Mouse (Mus musculus): ENCODE results near the gene Bckdha. TPM values are rescaled to one million over a fixed set of nuclear protein-coding genes. Genes with fewer than 3 reads are reported as not detected.
A peak's percentile ranks its signal among the peaks of the same experiment; 100 is the strongest.

The Bckdha gene
- total RNA-seq, 2 experiments from 2014 or later: 3.2 to 6.7 TPM

DNA sequence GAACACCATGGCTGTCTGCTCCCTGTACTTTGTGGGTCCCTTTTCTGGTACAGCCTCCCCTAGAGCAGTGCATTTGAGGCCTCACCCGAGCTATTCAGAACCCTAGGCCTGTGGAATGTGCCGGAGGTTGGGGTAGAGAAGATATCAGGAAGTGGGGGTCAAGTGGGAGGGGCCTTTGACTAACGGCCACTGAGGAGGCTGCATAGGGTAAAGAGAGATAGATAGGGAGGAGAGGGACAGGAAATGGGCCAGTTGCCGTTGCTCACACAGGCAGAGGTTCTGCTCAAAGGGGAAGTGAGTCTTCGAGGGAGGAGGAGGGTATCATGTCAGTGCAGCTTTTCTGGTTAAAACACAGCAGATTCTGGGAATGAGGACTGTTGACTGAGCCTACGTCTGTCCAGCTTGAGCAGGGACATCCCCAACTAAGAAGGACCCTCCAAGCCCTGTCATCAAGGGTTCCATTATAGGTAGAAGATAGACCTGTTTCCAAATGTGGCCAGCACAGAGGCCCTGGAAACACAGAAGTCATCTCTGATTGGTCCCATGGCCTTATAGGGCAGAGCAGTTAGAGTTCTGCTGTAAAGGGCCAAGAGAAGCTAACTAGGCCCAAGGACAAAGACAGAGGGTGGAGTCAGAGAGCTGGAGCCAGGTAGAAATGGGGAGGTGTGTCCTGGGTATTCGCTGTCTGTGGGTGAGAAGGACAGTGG is 24.8 kb upstream of the Bckdha start:
- ATAC-seq (replicated peaks; ENCODE audit: low FRiP score, poor library complexity, severe bottlenecking): no peak

DNA sequence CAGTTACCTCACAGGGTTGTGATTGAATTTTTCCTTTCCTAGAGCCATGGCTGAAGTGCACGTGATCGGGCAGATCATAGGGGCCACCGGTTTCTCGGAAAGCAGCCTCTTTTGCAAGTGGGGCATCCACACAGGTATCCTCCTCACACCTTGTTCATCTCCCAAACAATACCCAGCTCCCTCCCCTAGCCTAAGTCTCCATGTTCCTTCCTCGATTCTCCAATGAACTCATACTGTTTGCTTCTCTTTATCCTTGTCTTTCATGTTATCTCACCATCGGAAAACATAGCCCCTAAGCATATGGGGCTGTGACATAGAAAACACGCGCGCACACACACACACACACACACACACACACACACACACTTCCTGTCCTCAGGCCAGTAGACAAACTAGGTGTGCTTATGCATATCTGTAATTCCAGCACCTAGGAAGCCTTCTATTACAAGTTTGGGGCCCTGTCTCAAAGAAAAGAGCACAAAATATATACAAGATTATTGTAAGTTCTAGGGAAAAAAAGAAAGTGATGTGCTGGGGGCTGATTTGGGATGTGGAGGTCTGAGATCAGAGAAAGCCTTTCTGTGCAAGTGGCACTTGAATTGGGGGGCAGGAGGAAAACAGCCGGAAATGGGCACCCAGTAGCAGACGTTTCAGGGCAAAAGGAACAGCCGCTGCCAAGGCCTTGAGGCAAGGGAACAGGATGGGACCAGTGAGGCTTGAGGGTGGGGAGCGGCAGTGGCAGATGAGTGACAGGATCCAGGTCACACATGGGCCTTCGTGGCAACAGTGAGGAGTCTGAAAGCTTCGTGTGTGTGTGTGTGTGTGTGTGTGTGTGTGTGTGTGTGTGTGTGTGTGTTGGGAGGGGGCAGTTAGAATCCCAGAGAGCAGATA is 22.8 kb upstream of the Bckdha start:
- ATAC-seq (replicated peaks; ENCODE audit: low FRiP score, poor library complexity, severe bottlenecking): no peak

DNA sequence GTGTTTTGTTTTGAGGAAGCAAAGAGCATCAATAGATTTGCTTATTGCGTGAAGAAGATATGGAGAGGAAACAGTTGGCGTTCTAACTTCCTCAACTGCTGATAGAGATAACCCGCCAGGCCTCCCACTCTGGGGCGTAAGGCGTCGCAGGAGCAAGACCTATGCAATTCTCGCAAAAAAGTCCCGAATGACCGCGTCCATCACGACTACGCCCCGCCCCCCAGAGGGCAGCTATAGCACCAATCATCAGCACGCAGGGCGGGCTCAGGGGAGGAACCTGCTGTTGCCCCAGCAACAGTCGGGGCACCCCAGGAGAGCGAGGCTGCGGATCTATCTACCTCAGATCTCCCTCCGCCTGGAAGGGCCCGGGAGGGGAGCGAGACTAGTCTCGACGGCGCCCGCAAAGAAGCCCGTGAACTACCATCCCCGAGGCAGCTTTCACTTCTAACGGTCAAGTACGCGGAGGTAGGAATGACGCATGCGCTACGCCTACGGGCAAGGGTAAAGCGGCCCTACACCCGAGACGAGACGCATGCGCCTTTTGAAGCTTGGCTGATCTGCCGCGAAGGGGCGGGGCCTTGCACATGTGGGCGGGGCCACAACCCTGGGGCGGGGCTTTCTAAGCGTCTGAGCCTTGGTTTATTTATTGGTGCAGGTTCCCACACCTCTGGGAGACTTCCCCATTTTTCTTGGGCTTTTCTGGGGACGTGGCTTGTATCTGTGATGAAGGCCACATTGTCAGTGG is 21.9 kb upstream of the Bckdha start, which contains the start of gene B9d2:
Gene B9d2, plus strand, starts transcription at position 267 of the 745 bp plus-strand sequence.
- peak; percentile 95 for ATAC-seq (replicated peaks; ENCODE audit: low FRiP score, poor library complexity, severe bottlenecking)

DNA sequence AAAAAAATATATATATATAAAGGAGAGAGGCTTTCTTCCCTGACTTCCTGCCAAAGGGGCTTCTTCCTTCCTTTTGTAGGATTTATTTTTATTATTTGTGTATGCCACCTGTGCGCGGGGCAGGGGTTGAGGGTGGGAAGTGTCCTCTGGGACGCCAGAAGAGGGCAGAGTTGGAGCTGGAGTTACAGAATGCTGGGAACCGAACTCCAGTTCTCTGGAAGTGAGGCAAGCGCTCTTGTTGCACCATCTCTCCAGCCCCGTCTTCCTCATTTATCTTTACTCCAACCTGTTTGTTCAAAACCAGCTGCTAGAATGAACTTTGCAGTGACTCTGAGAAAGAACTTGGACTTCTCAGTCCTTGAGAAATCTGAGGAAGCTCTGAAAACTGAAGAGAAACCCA is 21.2 kb upstream of the Bckdha start:
- no peak for ATAC-seq (replicated peaks; ENCODE audit: low FRiP score, poor library complexity, severe bottlenecking)

DNA sequence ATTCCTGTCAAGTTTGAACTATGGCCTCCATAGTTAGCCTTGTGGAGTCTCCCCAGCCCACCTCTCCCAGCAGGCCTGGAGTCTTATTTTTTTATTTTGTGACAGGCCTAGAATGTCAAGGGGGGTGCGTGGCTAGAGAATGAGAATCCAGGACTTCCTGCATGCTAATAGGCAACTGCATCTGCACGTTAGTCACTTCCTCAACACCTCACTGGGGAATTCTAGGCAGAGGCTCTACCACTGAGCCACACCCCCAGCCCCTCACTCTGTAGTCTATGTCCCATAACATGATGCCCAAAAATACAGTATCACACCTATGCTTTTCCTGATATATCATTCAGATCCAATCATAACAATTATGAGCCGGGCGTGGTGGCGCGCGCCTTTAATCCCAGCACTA is 18.2 kb upstream of the Bckdha start:
- no peak for ATAC-seq (replicated peaks; ENCODE audit: low FRiP score, poor library complexity, severe bottlenecking)

DNA sequence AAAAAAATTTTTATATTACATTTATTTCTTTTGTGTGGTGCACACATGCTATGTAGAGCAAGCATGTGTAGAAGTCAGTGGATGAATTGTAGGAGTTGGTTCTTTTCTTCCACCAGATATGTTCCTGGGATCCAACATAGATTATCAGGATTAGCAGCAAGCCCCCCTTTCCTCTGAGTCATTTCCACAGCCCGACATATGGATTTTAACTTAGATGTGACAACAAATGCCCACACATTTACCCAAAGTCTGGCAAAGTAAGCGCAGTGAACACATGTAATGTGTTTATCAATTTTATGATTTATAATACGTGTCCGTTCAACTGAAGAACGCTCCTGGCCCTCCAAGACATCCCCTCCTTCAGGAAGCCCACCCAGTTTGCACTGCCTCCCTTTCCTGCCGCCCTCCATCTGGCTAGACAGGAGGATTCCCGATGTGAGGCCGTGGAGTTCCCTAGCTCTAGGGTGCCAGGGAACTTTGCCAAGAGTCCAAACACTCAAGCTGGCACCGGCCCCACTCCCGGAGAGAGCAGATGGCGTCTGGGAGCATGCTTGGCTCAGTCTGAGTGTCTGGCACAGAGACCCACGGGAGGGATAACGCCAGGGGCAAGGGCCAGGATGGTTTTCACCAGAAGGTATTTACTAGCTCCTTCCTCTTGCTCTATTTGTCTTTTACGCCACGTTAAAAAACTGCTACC is 17.5 kb upstream of the Bckdha start:
- ATAC-seq (replicated peaks; ENCODE audit: low FRiP score, poor library complexity, severe bottlenecking): no peak

DNA sequence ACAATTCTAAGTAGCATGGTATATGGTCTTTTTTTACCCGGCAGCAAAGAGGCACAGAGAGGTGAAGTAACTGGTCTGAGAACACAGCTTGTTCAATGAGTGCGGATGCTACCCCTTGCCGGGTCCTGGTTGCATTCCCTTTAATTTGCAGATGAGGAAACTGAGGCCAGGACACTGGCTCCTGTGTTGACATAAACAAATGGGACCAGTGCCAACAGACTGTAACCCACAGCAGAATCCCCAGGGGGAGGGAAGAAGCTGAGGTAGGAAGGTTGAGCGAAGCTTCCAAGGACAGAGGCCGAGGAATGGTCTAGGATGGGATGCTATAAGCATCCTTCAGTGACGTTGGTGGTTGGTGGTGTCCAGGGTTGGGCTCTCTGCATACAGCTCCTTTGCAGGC is 16.6 kb upstream of the Bckdha start:
- ATAC-seq (replicated peaks; ENCODE audit: low FRiP score, poor library complexity, severe bottlenecking): no peak

DNA sequence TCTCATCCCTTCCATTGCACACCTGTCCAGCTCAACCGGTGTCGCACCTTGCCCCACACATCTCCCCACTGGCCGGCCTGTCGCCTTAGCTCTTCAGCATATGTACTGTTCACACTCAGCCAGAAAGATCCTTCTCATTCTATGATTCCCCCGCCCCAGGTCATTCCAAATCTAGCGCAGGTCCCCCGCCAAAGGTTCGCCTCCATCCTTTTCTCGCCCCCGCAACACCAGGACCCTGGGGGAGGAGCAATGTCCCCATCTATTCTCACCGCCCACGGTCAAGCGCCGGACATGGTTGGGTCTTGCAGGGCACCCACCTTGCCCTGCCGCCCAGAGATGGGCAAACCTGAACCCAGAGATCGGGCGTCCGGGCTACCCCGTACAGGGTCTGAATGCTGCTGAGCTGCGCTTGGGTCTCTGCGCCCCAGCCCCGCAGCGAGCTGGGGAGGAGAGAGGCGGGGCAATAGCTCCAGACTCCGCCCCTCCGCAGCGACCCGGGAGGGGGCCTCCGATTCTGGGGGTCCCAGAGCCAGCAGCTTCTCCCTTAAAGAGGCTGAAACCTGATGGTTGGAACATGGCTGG is 16.0 kb upstream of the Bckdha start, which contains the start of gene Tmem91:
Gene Tmem91, minus strand, starts transcription at position 448 of the 582 bp plus-strand sequence.
- ATAC-seq (replicated peaks; ENCODE audit: low FRiP score, poor library complexity, severe bottlenecking): no peak

DNA sequence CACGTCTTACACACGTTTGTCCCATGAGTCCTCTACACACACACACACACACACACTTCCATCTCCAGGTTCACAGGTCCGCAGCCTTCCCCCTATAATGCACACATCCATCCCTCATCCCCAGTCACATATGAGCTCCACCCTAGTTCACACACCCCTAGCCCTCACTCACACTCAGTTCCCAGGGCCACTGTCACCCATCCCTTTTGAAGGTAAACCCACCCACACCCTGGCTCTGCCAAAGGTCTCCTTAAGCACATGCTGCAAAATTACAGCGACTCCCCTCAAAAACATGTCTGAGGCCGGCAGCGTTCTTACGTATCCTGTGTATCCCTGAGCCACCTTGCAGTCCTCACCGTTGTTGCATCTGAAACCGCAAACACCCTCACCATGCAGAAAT is 15.5 kb upstream of the Bckdha start:
- no peak for ATAC-seq (replicated peaks; ENCODE audit: low FRiP score, poor library complexity, severe bottlenecking)

DNA sequence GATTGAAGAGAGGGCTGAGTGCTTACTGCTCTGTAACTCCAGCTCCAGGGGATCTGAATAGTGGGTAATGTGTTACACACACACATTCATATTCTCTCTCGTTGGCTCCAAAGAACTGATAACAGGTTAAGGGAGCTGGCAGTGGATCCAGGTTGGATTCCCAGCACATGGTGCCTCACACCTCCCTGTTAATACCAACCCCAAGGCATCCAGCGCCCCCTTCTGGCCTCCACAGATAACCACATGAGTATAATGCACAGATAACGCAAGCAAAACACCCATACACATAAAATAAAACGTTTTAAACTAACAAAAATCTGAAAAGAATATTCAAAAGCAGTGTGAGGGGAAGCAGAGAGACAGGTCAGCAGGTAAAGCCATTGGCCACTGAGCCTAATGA is 13.7 kb upstream of the Bckdha start:
- ATAC-seq (replicated peaks; ENCODE audit: low FRiP score, poor library complexity, severe bottlenecking): no peak

DNA sequence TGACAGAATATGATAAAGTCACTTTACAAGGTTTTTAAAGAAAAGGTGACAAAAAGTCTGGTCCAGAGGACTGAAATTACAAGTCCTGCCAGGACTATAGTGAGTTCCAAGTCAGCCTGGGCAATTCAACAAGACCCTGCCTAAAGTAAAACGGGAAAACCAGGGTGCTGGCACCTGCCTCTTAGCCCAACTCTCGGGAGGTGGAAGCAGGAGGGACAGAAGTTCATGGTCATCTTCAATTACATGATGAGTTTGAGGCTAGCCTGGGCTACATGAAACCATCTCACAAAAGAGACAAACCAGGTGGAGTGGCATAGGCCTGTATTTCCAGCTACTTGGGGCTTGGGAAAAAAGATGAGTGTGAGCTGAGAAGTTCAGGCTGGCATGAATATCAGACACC is 12.9 kb upstream of the Bckdha start:
- ATAC-seq (replicated peaks; ENCODE audit: low FRiP score, poor library complexity, severe bottlenecking): no peak

DNA sequence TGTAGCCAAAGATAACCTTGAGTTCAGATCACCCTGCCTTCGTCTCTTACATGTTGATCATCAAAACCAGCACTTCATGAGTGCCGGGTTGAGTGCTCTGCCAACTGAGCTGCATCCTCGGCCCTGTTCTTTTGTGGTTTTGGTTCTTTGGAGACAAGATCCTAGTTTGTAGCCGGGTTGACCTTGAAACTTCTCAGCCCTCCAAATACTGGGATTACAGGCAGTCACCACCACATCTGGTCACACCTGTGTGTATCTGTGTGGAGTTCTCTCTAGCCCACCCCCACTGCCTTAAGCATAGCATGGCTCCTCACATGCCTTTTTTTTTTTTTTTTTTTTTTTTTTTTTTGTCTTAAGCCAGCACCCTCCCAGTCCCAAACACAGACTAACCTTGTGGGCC is 11.3 kb upstream of the Bckdha start:
- ATAC-seq (replicated peaks; ENCODE audit: low FRiP score, poor library complexity, severe bottlenecking): no peak

DNA sequence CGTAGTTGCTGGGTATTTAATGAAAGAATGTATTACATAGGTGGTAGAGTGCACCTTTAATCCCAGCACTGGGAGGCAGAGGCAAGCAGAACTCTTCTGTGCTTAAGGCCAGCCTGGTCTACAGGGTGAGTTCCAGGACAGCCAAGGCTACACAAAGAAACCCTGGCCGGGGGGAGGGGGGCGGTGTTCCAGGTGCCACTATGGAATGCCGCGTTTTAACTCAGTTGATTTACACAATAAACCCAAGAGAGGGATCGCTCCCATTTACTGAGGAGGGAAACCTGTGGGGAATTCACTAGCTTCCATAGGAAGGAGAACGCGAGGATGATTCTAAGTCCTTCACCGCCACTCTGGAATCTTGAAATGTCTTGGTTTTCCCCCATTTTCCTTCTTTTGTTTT is 10.8 kb upstream of the Bckdha start:
- ATAC-seq (replicated peaks; ENCODE audit: low FRiP score, poor library complexity, severe bottlenecking): no peak

DNA sequence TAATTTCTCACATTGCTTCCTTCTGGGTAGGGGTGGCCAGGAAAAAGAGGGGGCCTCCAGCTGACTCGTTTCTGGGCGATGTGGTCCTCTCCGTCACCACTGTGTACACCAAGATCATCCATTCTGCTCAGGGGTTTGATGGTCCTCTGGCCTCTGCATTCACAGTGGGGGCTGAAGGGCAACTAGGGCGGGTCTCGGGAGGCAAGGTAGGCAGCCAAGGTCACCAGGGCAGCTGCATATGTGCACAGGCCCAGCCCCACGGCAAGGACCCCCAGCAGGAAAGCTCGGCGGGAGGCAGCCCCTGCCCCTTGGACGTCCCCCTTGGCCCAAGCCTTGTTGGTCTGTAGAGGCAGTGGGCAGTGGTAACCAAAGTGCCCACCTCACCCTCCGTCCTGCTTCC is 10.4 kb upstream of the Bckdha start:
- no peak for ATAC-seq (replicated peaks; ENCODE audit: low FRiP score, poor library complexity, severe bottlenecking)

DNA sequence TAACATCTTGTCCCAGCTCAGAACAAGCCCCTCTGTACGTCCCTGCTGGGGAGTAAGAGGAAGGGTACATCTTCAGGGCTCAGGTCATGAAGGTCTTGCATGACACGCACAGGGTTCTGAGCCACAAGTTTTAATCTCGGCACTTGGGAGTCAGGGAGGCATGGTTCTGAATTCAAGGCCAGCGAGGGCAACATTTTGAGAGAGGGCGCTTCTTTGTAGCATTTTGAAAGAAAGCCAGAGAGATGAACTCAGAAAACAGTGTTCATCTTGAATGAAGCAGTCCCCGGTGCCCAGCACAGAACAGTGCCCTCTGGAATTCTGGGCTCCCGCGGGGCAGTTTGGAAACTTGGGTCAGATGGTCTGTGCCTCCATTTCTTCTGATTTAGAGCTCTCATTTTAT is 7.6 kb upstream of the Bckdha start:
- ATAC-seq (replicated peaks; ENCODE audit: low FRiP score, poor library complexity, severe bottlenecking): no peak

DNA sequence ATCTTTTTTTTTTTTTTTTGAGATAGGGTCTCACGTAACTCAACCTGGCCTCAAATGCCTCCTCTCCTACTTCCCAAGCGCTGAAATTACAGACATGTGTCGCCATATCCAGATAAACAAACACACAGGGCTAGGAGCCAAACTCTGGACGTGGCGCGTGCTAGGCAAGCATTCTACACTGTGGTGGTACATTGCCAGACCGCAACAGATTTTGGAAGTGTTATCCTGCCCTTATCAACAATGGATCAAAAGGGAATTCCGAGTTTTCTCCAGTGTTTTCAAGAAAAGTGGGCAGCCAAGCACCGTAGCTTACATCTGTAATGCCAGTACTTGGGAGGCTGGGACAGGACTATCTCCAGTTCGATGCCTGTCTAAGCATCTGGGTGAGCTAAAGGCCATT is 996 bp downstream of the Bckdha start:
- no peak for ATAC-seq (replicated peaks; ENCODE audit: low FRiP score, poor library complexity, severe bottlenecking)

DNA sequence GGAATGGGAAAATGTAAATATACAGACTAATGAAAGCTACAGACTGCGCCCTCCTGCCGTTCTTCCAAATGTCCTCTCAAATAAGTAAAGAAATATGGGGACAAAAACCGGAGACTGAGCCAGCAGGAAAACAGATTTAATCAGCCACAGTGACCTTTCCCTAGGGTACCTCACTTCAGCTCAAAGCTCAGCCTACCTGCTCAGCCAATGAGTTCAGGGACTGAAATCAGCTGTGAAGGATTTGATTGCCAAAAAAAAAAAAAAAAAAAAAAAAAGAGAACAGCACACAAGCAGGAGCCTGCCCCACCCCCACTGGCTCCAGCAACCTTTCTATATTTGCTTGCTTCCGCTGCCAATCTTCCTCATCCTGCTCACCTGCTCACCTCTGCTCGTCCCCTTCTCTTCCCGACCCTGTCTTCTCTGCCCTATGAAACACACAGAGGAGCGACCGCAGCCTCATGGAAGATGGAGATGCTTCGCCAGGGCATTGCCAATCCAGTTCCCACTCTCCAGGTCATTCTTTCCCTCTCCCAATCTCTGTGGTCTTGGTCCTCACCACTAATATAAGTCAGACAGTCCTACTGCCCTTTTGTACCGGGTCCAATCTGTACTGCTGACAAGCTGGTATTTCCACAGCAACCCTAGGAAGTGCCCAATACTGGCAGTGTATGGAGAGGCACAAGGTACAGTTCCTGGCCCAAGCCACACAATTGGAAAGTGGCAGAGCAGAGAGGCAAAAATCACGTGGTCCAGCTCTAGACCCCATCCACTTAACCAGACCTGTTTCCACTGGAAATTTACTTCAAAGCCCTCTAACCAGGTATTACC is 3.0 kb downstream of the Bckdha start:
- no peak for ATAC-seq (replicated peaks; ENCODE audit: low FRiP score, poor library complexity, severe bottlenecking)

DNA sequence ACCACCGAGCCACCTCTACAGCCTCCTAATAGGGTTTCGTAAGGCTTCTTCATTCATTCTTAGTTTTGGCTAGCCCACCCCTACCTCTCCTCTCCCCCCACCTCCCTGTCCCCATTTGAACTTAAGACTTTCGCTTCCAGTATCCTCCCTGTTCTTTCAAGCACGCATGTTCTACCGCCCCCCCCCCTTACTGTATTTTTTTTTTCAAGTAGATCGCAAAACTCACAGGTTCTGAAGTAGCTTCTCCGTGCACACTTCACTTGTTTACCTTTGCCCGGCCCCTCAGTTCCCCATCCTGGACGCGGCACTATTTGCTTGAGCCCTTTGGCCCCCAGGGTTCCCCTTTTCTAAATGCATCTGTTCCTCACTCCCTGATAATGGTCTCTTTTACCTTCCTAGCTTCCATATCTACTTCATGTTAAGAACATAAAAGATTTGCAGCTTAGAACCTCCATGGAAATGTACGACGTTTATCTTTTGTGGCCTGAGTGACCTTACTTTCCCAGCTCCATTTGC is 6.5 kb downstream of the Bckdha start:
- ATAC-seq (replicated peaks; ENCODE audit: low FRiP score, poor library complexity, severe bottlenecking): no peak
